Mouse (Mus musculus): ENCODE data around the gene Tmem201. TPM values are rescaled to one million over a fixed set of nuclear protein-coding genes. Genes with fewer than 3 reads are reported as not detected.

The Tmem201 gene
- polyA plus RNA-seq, 1 experiment from 2014 or later = 38.7 TPM

- H3K9me3 ChIP-seq (replicated peaks) = no peaks in the 10 kb centered on the region
- no peak for DNase-seq (ENCODE audit: low spot score)
- H3K4me3 ChIP-seq = no peak overlapping the region
- H3K36me3 ChIP-seq = peaks cover 49% of the 10 kb centered on the region
- 91% methylated on average over 7 of the region's 7 CpGs for WGBS
- peaks cover 28% of the 10 kb centered on the region for H3K4me1 ChIP-seq
- peaks cover 6% of the 10 kb centered on the region; the same call in 1 of the 2 replicates for H3K27me3 ChIP-seq (ENCODE audit: low read depth, poor library complexity, severe bottlenecking)
- H3K27ac ChIP-seq (replicated peaks) = no peak overlapping the region
These were observed 2.5 kb upstream of the Tmem201 start for GRCm38 (mm10) chr4:149740301-149740700.

GRCm38 (mm10) chr4:149739478-149739877 lies 1.6 kb upstream of the Tmem201 start:
- Histone ChIP-seq H3K27ac (replicated peaks) (no peak overlapping the region), H3K4me1 (peaks cover 36% of the 10 kb centered on the region), H3K9me3 (replicated peaks) (no peaks in the 10 kb centered on the region), H3K27me3 (ENCODE audit: low read depth, poor library complexity, severe bottlenecking) (peaks cover 6% of the 10 kb centered on the region; the same call in 1 of the 2 replicates), H3K4me3 (no peak overlapping the region), H3K36me3 (peaks cover 46% of the 10 kb centered on the region)
- WGBS = 83% methylated on average over 5 of the region's 5 CpGs
- DNase-seq (ENCODE audit: low spot score) = no peak

- H3K4me3 ChIP-seq = peak overlapping the region; percentile 87
- H3K4me1 ChIP-seq = peaks cover 64% of the 10 kb centered on the region
- H3K27me3 ChIP-seq (ENCODE audit: low read depth, poor library complexity, severe bottlenecking) = peaks cover 6% of the 10 kb centered on the region; the same call in 1 of the 2 replicates
- H3K36me3 ChIP-seq = peaks cover 35% of the 10 kb centered on the region
- no peaks in the 10 kb centered on the region for H3K9me3 ChIP-seq (replicated peaks)
- peak overlapping the region; percentile 96 for H3K27ac ChIP-seq (replicated peaks)
- no peak for DNase-seq (ENCODE audit: low spot score)
- 56% methylated on average over 4 of the region's 4 CpGs for WGBS
These were observed 1.3 kb downstream of the Tmem201 start for GRCm38 (mm10) chr4:149736581-149736980.

DNA sequence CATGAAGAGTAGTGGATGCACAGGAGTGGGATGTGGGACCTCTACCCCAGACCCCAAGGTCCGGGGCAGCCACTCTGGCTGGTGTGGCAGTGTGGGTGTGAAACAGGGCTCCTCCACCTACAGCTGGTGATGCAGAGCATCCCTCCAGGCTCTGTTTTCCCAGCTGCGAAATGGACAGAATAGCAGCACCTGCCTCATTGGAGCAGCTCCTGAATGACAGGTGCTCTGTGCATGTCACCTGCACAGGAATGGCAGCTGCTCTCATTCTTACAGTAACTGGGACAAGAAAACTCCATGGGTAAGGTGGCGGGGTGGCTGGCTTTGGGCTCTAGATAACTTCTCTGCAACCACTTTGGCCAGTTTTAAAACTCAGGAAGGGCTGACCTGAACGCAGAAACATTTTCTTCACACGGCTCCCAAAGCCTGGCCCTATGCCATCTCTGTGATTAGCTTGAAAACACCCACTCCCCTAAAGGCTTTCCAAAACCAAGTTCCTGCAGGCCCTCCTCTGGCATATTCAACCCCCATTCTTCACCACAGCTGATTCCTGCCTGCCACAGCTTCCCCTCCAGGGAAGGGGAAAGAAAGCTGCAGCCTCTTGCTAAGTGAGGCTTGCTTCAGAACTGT lies 2.1 kb downstream of the Tmem201 start:
- H3K4me3 ChIP-seq = peak overlapping the region; percentile 87
- no peaks in the 10 kb centered on the region for H3K9me3 ChIP-seq (replicated peaks)
- peaks cover 70% of the 10 kb centered on the region for H3K4me1 ChIP-seq
- H3K27me3 ChIP-seq (ENCODE audit: low read depth, poor library complexity, severe bottlenecking) = peaks cover 6% of the 10 kb centered on the region; the same call in 1 of the 2 replicates
- H3K27ac ChIP-seq (replicated peaks) = no peak overlapping the region
- H3K36me3 ChIP-seq = peaks cover 37% of the 10 kb centered on the region
- WGBS = 86% methylated on average over 5 of the region's 5 CpGs
- no peak for DNase-seq (ENCODE audit: low spot score)

DNA sequence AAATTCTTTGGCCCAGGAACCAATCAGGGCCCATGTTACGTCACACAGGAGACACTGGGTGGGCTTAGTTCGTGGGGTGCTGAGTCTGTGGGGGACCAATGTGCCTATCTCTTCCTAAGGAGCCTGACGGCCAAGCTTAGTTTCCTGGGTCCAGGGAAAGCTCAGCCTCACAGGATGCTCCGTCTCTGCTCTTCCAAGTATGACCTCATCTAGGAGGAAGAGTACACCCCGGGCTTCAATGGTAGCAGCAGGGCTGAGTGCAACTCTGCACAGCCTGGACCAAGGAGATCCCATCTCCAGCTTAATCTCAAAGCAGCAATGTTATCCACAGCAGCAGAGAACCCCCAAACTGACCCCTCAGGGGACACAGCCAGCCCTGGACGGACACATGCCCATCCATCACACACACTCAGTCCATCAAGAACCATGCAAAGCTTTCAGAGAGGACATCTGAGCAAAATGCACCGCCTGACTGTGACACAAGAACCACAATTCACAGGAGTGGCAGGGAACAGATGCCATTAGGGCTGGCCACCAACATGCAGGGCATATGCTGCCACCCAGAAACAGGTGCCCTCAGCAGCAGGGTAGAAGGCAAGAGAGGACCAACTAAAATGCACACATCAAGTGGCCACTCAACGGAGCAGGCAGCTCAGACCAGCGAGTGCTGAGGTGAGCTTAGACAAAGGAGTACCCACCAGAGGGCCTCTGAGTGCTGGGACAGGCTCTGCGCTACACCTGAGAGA lies 2.9 kb downstream of the Tmem201 start:
- H3K27ac ChIP-seq (replicated peaks) = no peak overlapping the region
- peaks cover 45% of the 10 kb centered on the region for H3K36me3 ChIP-seq
- H3K4me1 ChIP-seq = peaks cover 71% of the 10 kb centered on the region
- peaks cover 6% of the 10 kb centered on the region; the same call in 1 of the 2 replicates for H3K27me3 ChIP-seq (ENCODE audit: low read depth, poor library complexity, severe bottlenecking)
- no peaks in the 10 kb centered on the region for H3K9me3 ChIP-seq (replicated peaks)
- H3K4me3 ChIP-seq = no peak overlapping the region
- no peak for DNase-seq (ENCODE audit: low spot score)
- 91% methylated on average over 10 of the region's 10 CpGs for WGBS

GRCm38 (mm10) chr4:149734246-149734645 lies 3.6 kb downstream of the Tmem201 start:
- Histone ChIP-seq H3K9me3 (replicated peaks) (no peaks in the 10 kb centered on the region), H3K4me3 (no peak overlapping the region), H3K4me1 (peaks cover 71% of the 10 kb centered on the region), H3K36me3 (peaks cover 51% of the 10 kb centered on the region), H3K27me3 (ENCODE audit: low read depth, poor library complexity, severe bottlenecking) (peaks cover 6% of the 10 kb centered on the region; the same call in 1 of the 2 replicates), H3K27ac (replicated peaks) (peak overlapping the region; percentile 50; the same call in 1 of the 2 replicates)
- DNase-seq (ENCODE audit: low spot score) = no peak
- 88% methylated on average over 6 of the region's 6 CpGs for WGBS

- no peak for DNase-seq (ENCODE audit: low spot score)
- H3K27me3 ChIP-seq (ENCODE audit: low read depth, poor library complexity, severe bottlenecking) = peaks cover 5% of the 10 kb centered on the region; the same call in 1 of the 2 replicates
- H3K4me1 ChIP-seq = peaks cover 71% of the 10 kb centered on the region
- 72% methylated on average over 6 of the region's 6 CpGs for WGBS
- H3K36me3 ChIP-seq = peaks cover 56% of the 10 kb centered on the region
- H3K4me3 ChIP-seq = no peak overlapping the region
- H3K27ac ChIP-seq (replicated peaks) = peak overlapping the region; percentile 50; the same call in 1 of the 2 replicates
- H3K9me3 ChIP-seq (replicated peaks) = no peaks in the 10 kb centered on the region
These were observed 4.1 kb downstream of the Tmem201 start for GRCm38 (mm10) chr4:149733748-149734147.

DNA sequence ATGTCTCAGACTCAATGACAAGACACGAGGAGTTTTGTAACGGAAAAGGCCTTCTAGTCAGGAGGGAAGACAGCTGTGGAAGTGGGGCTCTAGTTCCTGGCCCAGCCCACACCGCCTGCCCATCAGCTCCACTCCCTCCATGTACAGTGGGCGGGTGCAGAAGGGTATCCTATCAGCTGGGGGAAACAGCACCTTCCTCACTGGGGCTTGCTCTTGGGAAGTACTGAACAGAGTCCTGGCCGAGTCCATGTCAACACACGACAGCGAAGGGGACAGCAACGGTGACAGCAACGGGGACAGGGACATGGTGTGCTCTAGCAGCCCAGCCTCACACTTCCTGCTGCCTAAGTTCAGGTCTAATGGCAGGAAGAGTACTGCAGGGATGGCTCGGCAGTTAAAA lies 5.0 kb downstream of the Tmem201 start:
- no peak overlapping the region for H3K27ac ChIP-seq (replicated peaks)
- 77% methylated on average over 10 of the region's 10 CpGs for WGBS

GRCm38 (mm10) chr4:149732313-149732712 lies 5.5 kb downstream of the Tmem201 start:
- H3K27ac ChIP-seq (replicated peaks) = no peak overlapping the region
- H3K4me3 ChIP-seq = no peak overlapping the region
- no peaks in the 10 kb centered on the region for H3K9me3 ChIP-seq (replicated peaks)
- DNase-seq (ENCODE audit: low spot score) = no peak
- H3K36me3 ChIP-seq = peaks cover 70% of the 10 kb centered on the region
- 90% methylated on average over 3 of the region's 3 CpGs for WGBS
- H3K4me1 ChIP-seq = peaks cover 64% of the 10 kb centered on the region
- H3K27me3 ChIP-seq (ENCODE audit: low read depth, poor library complexity, severe bottlenecking) = no peaks in the 10 kb centered on the region

More for the DNA sequence above, 5.0 kb downstream of the Tmem201 start:
- peaks cover 67% of the 10 kb centered on the region for H3K4me1 ChIP-seq
- DNase-seq (ENCODE audit: low spot score) = no peak
- H3K27me3 ChIP-seq (ENCODE audit: low read depth, poor library complexity, severe bottlenecking) = no peaks in the 10 kb centered on the region
- no peak overlapping the region for H3K4me3 ChIP-seq
- no peaks in the 10 kb centered on the region for H3K9me3 ChIP-seq (replicated peaks)
- peaks cover 65% of the 10 kb centered on the region for H3K36me3 ChIP-seq

DNA sequence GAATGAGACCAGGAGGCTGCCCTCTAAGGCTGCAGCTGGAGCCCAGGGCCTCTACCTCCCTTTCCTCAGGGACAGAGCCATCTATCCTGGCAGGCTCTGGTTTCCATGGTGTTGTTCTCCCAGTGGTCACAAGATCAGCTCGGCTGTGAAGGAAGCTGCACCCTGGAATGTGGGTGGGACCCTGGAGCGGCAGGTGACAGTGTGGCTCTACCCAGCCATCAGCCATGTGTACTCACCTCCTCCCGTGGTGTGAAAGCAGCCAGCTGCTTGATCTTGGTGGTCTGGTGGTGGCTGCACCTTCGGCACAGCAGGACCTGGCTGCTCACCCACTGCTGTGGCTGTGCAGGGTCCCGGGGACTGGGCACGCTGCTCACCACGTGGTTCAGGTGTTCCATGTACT lies 7.0 kb downstream of the Tmem201 start:
- no peak overlapping the region for H3K4me3 ChIP-seq
- no peaks in the 10 kb centered on the region for H3K9me3 ChIP-seq (replicated peaks)
- peaks cover 81% of the 10 kb centered on the region for H3K36me3 ChIP-seq
- H3K27ac ChIP-seq (replicated peaks) = no peak overlapping the region
- H3K27me3 ChIP-seq (ENCODE audit: low read depth, poor library complexity, severe bottlenecking) = no peaks in the 10 kb centered on the region
- WGBS = 85% methylated on average over 7 of the region's 7 CpGs
- H3K4me1 ChIP-seq = peaks cover 49% of the 10 kb centered on the region
- DNase-seq (ENCODE audit: low spot score) = no peak

- 87% methylated on average over 8 of the region's 8 CpGs for WGBS
- Histone ChIP-seq H3K4me3 (no peak overlapping the region), H3K27me3 (ENCODE audit: low read depth, poor library complexity, severe bottlenecking) (no peaks in the 10 kb centered on the region), H3K9me3 (replicated peaks) (no peaks in the 10 kb centered on the region), H3K4me1 (peaks cover 40% of the 10 kb centered on the region), H3K27ac (replicated peaks) (no peak overlapping the region; the same call in 1 of the 2 replicates), H3K36me3 (peaks cover 85% of the 10 kb centered on the region)
- DNase-seq (ENCODE audit: low spot score) = no peak
These were observed 9.0 kb downstream of the Tmem201 start for GRCm38 (mm10) chr4:149728810-149729209.

DNA sequence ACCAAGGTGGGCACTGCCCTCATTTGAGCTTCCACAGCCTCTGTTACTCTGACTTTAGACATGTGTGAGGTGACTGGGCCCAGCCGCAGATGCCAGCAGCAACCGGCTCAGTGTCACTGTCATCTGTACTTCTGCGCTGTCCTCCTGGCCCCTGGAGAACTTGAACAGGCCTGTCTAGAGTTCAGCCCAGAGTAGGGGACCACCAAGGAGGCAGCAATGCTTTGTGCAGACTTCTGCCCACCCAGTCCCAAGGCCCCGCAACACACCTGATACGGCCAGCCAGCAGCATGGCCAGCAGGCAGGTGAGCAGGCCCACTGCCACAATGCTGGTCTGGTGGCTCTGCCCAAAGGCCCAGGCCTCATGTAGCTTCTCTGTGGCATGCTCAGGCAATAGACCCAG lies 10.2 kb downstream of the Tmem201 start:
- peaks cover 93% of the 10 kb centered on the region for H3K36me3 ChIP-seq
- H3K4me3 ChIP-seq = no peak overlapping the region
- 94% methylated on average over 5 of the region's 5 CpGs for WGBS
- no peaks in the 10 kb centered on the region for H3K27me3 ChIP-seq (ENCODE audit: low read depth, poor library complexity, severe bottlenecking)
- H3K4me1 ChIP-seq = peaks cover 32% of the 10 kb centered on the region
- H3K9me3 ChIP-seq (replicated peaks) = no peaks in the 10 kb centered on the region
- no peak overlapping the region for H3K27ac ChIP-seq (replicated peaks)
- no peak for DNase-seq (ENCODE audit: low spot score)

All from midbrain, embryonic 10.5 days (tissue).